Mouse (Mus musculus): Measurements from ENCODE around the gene Gna13. TPM values are rescaled to one million over a fixed set of nuclear protein-coding genes. Genes with fewer than 3 reads are reported as not detected.

The Gna13 gene
- polyA plus RNA-seq, 1 experiment from 2014 or later: 20.8 TPM

GRCm38 (mm10) chr11:109439209-109439608 lies 76.6 kb downstream of the Gna13 start:
- peaks cover 41% of the 10 kb centered on the region for H3K36me3 ChIP-seq
- H3K4me2 ChIP-seq: peak overlapping the region; percentile 80
- no peaks in the 10 kb centered on the region for H3K27me3 ChIP-seq
- H3K27ac ChIP-seq: 0 out of 2 replicates have a peak overlapping the region, but pooled peaks have one; percentile 43
- no peak overlapping the region for H3K9ac ChIP-seq
- H3K4me3 ChIP-seq (replicated peaks): peak overlapping the region; percentile 55
- no peaks in the 10 kb centered on the region for H3K9me3 ChIP-seq (replicated peaks)
- H3K4me1 ChIP-seq: peaks cover 16% of the 10 kb centered on the region
- 27% methylated on average over 5 of the region's 5 CpGs for WGBS
- peak; percentile 38 for ATAC-seq (replicated peaks; ENCODE audit: low FRiP score)

DNA sequence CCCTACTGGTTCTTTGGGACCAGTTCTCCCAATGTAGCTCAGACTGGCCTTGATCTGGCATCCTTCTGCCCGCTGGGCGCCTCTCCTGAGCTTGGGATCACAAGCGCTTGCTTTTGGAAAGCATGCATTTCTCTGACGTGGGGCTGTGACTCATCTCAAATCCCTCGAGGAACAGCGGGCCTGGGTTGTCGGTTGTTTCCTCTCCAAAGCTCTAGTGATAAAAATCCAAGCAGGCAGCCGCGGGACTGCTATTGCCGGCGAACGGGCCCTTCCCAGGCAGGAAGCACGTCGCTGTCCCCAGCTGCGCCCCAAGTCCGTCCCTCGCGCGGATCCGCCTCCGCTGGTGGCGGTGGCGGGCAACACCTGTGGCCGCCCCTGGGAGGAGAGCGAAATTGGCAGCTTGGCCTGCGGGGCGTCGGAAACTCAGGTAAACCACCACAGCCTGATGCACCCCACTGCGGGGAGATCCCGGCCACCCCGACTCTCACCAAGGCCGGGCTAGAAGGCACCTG lies 77.3 kb downstream of the Gna13 start:
- peak overlapping the region; percentile 80 for H3K4me2 ChIP-seq
- peaks cover 16% of the 10 kb centered on the region for H3K4me1 ChIP-seq
- peak overlapping the region; percentile 44 for H3K9ac ChIP-seq
- peak overlapping the region; percentile 55 for H3K4me3 ChIP-seq (replicated peaks)
- peaks cover 35% of the 10 kb centered on the region for H3K36me3 ChIP-seq
- 1% methylated on average over 32 of the region's 32 CpGs for WGBS
- H3K27ac ChIP-seq: peak overlapping the region; percentile 43; the same call in 1 of the 2 replicates
- H3K27me3 ChIP-seq: no peaks in the 10 kb centered on the region
- peak; percentile 88 for ATAC-seq (replicated peaks; ENCODE audit: low FRiP score)
- no peaks in the 10 kb centered on the region for H3K9me3 ChIP-seq (replicated peaks)

DNA sequence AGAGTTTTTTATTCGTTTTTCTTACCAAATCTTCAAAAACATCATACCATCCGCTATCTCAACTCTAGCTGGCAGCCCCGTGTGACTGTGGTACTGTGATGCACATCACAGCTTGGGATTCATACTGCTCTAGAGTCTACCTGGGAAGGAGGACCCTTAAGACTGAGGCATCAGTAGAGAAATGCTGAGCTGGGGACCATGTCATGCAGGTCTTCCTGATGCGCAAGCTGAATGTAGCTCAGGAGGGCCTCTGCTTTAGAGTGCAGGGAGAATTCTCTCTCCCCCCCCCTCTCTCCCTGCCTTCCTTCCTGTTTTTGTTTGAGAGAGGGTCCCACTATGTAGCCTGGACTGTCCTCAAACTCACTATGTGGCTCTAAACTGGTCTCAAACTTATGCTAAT lies 78.0 kb downstream of the Gna13 start:
- Histone ChIP-seq H3K9ac (0 out of 2 replicates have a peak overlapping the region, but pooled peaks have one; percentile 44), H3K4me3 (replicated peaks) (peak overlapping the region; percentile 55), H3K4me2 (peak overlapping the region; percentile 80), H3K9me3 (replicated peaks) (no peaks in the 10 kb centered on the region), H3K27me3 (no peaks in the 10 kb centered on the region), H3K36me3 (peaks cover 27% of the 10 kb centered on the region), H3K27ac (no peak overlapping the region), H3K4me1 (peaks cover 16% of the 10 kb centered on the region)
- no peak for ATAC-seq (replicated peaks; ENCODE audit: low FRiP score)
- WGBS: 64% methylated on average over 4 of the region's 4 CpGs

- Histone ChIP-seq H3K36me3 (peaks cover 22% of the 10 kb centered on the region), H3K27me3 (no peaks in the 10 kb centered on the region), H3K4me2 (peak overlapping the region; percentile 80; the same call in 1 of the 2 replicates), H3K9me3 (replicated peaks) (no peaks in the 10 kb centered on the region), H3K4me3 (replicated peaks) (no peak overlapping the region), H3K4me1 (peaks cover 16% of the 10 kb centered on the region), H3K27ac (no peak overlapping the region), H3K9ac (no peak overlapping the region)
- ATAC-seq (replicated peaks; ENCODE audit: low FRiP score): no peak
- 64% methylated on average over 3 of the region's 3 CpGs for whole genome bisulfite sequencing
Measured at GRCm38 (mm10) chr11:109441119-109441518, 78.5 kb downstream of the Gna13 start.

DNA sequence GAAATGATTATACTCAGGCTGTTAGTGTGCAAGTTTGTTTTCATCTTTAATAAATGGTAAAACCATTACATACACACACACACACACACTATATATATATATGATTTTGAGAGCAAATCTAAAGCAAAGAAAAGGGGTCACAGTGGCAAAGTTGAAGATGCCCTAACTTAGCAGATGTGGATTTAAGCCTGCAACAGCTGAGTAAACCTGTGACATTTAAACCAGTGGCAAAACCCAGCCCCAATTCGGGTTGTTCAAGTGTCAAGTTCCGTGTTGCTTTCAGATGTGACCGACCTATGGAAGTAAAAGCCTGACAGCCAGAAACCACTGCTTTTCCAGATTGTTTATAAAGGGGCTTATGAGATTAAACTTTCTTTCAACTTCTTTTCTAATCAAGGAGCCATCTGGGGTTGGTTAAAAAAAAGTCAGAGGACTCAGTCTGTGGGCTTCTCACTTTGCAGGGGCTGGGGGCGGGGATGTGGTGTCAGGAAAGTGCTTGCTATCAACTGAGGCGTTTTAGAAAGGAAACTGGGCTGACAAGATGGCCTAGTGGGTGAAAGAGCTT lies 79.6 kb downstream of the Gna13 start:
- Histone ChIP-seq H3K4me3 (replicated peaks) (no peak overlapping the region), H3K9me3 (replicated peaks) (no peaks in the 10 kb centered on the region), H3K4me1 (peaks cover 16% of the 10 kb centered on the region), H3K9ac (no peak overlapping the region), H3K27ac (no peak overlapping the region), H3K36me3 (peaks cover 12% of the 10 kb centered on the region), H3K4me2 (no peak overlapping the region), H3K27me3 (no peaks in the 10 kb centered on the region)
- ATAC-seq (replicated peaks; ENCODE audit: low FRiP score): no peak
- WGBS: 34% methylated on average over 5 of the region's 5 CpGs

DNA sequence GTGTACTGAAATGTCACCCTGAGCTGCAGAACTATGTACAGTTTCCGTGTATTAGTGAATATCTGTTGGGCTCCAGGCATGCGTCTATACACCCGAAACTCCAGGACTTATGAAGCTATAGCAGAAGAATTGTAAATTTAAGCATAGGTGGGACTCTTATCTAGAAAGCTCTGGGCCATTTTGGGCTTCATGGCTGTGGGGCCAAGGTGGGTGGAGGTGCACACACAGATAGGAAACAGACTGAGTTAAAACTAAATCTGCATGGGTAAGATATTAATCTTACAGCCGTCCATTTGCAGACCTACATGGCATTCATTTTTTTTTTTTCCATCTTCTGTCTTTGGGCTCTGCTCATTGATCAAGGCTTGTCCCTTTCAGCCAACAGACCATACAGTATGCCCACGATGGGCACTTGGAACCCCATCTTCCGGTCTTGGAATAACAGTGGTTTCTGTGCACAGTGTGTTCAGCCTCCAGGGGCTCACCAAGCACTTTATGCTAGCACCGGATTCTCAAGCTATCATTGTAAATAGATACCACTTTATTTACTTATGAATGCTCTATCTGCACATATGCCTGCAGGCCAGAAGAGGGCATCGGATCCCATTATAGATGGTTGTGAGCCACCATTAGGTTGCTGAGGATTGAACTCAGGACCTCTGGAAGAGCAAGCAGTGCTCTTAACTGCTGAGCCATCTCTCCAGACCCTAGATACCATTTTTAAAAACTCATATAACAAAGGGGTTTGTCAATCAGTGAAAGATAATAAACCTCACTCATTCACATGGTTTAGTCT lies 81.0 kb downstream of the Gna13 start:
- no peak overlapping the region for H3K4me3 ChIP-seq (replicated peaks)
- no peaks in the 10 kb centered on the region for H3K9me3 ChIP-seq (replicated peaks)
- H3K9ac ChIP-seq: no peak overlapping the region
- H3K27me3 ChIP-seq: no peaks in the 10 kb centered on the region
- 88% methylated on average over 8 of the region's 8 CpGs for WGBS
- no peak for ATAC-seq (replicated peaks; ENCODE audit: low FRiP score)
- no peak overlapping the region for H3K27ac ChIP-seq
- no peak overlapping the region for H3K4me2 ChIP-seq
- no peaks in the 10 kb centered on the region for H3K36me3 ChIP-seq
- H3K4me1 ChIP-seq: peaks cover 16% of the 10 kb centered on the region

DNA sequence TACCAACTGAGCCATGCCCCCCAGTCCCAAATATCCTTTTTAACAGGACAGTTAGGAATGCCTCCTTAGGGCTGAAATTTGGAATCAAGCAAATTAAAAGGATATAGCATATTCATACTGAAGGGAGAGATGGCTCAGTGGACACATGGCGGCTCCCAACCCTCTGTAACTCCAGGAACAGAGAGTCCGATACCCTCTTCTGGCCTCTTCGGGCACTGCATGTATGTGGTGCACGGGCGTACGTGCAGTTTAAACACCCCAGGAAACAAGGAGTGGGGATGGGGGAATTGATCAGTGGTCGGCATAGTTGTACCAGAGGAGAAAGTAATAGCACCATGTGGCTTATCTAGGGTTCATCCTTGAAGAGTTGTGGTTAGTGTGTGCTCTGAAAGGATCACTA lies 82.0 kb downstream of the Gna13 start:
- no peak for ATAC-seq (replicated peaks; ENCODE audit: low FRiP score)
- Histone ChIP-seq H3K9ac (no peak overlapping the region), H3K4me1 (peaks cover 12% of the 10 kb centered on the region), H3K4me2 (no peak overlapping the region), H3K9me3 (replicated peaks) (no peaks in the 10 kb centered on the region), H3K36me3 (no peaks in the 10 kb centered on the region), H3K27ac (no peak overlapping the region), H3K27me3 (no peaks in the 10 kb centered on the region), H3K4me3 (replicated peaks) (no peak overlapping the region)
- WGBS: 67% methylated on average over 7 of the region's 7 CpGs

DNA sequence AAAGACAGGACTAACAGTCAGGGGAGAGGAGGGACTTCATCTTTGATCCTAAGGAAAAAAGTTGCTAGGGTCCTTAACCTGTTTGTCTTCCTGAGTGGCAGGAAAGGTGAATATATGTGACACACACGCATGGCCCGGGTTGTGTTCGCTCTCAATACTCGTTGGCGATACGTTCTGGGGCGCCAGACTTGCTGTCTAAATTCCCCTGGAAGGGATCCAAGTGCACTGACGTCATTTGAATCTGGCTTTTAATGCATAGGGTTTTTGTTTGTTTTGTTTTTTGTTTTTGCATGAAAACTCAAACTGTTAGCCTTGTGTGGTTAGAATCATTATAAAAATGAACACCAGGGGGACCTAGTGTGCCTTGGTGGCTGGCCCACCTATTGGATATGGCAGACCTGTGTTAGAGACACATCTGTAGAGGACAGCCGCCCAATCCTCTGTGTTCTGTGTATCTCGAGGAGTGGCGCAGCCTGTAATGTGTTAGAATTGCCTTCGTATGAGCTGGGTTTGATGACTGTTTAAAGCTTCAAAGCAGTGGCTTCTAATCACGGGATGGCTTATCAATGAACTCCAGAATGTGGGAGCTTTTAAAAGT lies 82.9 kb downstream of the Gna13 start:
- no peaks in the 10 kb centered on the region for H3K27me3 ChIP-seq
- no peaks in the 10 kb centered on the region for H3K36me3 ChIP-seq
- H3K9me3 ChIP-seq (replicated peaks): no peaks in the 10 kb centered on the region
- 55% methylated on average over 13 of the region's 13 CpGs for WGBS
- peaks cover 4% of the 10 kb centered on the region for H3K4me1 ChIP-seq
- ATAC-seq (replicated peaks; ENCODE audit: low FRiP score): peak; percentile 67
- H3K4me2 ChIP-seq: no peak overlapping the region
- H3K27ac ChIP-seq: no peak overlapping the region
- no peak overlapping the region for H3K4me3 ChIP-seq (replicated peaks)
- H3K9ac ChIP-seq: no peak overlapping the region

Other genes with a start within 250 kb of the Gna13 start
- gene E030025P04Rik, start 218.5 kb upstream of the Gna13 start, polyA plus RNA-seq (2015; fragmentation: Nextera tagmentation; extraction: Ambion mirVana): not detected in 2 replicates
- 1.3 and 1.8 TPM in 2 replicates for gene Rgs9, start 64.7 kb upstream of the Gna13 start, polyA plus RNA-seq (2015; fragmentation: Nextera tagmentation; extraction: Ambion mirVana)
- gene 9930022D16Rik, start 51.1 kb downstream of the Gna13 start, polyA plus RNA-seq (2015; fragmentation: Nextera tagmentation; extraction: Ambion mirVana): not detected in 2 replicates
- 37.1 and 44.6 TPM in 2 replicates for gene Amz2, start 63.1 kb downstream of the Gna13 start, polyA plus RNA-seq (2015; fragmentation: Nextera tagmentation; extraction: Ambion mirVana)
- 4.7 and 5.4 TPM in 2 replicates for gene Arsg, start 110.5 kb downstream of the Gna13 start, polyA plus RNA-seq (2015; fragmentation: Nextera tagmentation; extraction: Ambion mirVana)
- gene Slc16a6, start 110.8 kb downstream of the Gna13 start, polyA plus RNA-seq (2015; fragmentation: Nextera tagmentation; extraction: Ambion mirVana): 8.8 and 10.5 TPM in 2 replicates
- 35.0 and 35.5 TPM in 2 replicates for gene Wipi1, start 249.1 kb downstream of the Gna13 start, polyA plus RNA-seq (2015; fragmentation: Nextera tagmentation; extraction: Ambion mirVana)